Mouse (Mus musculus) activated CD4-positive, CD25-positive, alpha-beta regulatory T cell, adult 4 months (primary cell): ENCODE measurements around the gene Rcn1. TPM values are rescaled to one million over a fixed set of nuclear protein-coding genes. Genes with fewer than 3 reads are reported as not detected.

Source experiments
- ATAC-seq: one replicate; pipeline ENCODE4 v1.8.0; 2017
- polyA plus RNA-seq, 2 experiments: library from polyadenylated mRNA; unstranded; fragments of 100-300 nt; shearing (Covaris generic); gene quantifications; one replicate each; pipeline ENCODE4 v1.2.1; 2017

Rcn1 gene
- polyA plus RNA-seq, 2 experiments from 2014 or later, result 10.1 to 11.2 TPM

- ATAC-seq, result no peak
Observed at GRCm38 (mm10) chr2:105394375-105394774, 4.7 kb downstream of the Rcn1 start.

DNA sequence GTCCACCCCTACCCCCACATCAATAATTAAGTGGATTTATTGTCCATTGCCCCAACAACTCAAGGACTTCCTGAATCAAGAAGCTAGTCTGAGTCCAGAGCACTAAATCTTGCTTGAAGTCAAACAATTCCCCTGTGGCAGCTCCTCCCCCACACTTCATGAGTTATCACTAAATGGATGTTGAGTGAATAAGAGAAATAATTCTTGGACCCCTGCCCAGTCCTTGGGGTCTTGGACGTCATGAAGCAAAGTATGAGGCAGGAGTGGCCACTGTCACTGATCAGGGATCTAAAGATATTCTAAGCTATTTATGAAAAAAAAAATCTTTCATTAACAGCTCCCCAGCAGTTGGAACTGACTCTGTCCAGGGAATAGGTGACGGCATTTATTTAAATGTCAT lies 6.6 kb downstream of the Rcn1 start:
- ATAC-seq, result no peak

DNA sequence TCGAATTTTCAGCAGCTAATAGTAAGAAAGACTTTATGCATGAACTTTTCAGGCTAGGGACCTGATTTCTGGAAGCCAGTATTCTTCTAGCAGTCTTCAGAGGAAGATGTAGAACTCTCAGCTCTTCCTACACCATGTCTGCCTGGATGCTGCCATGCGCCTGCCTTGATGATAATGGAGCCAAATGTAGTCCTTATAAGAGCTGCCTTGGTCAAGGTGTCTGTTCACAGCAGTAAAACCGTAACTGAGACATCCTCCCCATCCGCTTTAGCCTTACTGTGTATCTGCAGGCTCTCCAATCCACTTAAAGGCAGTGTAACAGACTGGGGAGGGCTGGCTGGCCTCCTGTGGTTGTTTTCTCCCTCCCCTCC lies 7.7 kb downstream of the Rcn1 start:
- ATAC-seq, result no peak

DNA sequence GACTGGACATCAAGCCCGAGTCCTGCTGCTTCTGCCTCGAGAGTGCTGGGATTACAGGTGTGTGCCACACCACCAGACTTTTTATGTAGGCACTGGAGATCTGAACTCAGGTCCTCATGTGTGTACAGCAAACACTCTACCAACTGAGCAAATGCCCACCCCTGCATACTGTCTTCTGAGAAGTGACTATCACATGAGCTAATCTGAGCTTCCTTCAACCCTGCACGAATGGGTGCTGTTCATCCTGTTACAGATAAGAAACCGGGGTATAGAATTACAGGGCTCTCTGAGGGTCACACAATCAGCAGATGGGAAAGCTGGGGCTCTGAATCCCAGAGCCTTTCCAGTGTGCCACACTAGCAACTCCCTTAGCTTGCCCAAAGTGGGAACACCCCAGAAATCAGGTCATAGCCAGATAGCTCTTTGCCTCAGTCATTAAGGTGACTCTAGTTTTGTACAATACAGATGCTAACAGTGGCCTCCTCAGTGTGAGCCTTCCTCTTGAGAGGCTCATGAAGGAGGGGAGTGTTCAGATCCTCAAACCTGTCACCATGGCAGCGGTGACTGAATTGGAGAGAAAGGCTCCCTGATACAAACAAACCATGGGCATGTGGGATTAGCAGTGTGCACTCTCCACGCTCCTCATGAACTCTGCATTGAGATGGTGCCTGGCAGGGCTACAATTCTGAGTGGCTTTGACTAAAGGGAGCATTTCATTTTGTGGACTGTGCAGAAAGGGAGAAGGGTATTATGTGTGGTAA lies 8.3 kb downstream of the Rcn1 start:
- ATAC-seq, result peak; percentile 19

DNA sequence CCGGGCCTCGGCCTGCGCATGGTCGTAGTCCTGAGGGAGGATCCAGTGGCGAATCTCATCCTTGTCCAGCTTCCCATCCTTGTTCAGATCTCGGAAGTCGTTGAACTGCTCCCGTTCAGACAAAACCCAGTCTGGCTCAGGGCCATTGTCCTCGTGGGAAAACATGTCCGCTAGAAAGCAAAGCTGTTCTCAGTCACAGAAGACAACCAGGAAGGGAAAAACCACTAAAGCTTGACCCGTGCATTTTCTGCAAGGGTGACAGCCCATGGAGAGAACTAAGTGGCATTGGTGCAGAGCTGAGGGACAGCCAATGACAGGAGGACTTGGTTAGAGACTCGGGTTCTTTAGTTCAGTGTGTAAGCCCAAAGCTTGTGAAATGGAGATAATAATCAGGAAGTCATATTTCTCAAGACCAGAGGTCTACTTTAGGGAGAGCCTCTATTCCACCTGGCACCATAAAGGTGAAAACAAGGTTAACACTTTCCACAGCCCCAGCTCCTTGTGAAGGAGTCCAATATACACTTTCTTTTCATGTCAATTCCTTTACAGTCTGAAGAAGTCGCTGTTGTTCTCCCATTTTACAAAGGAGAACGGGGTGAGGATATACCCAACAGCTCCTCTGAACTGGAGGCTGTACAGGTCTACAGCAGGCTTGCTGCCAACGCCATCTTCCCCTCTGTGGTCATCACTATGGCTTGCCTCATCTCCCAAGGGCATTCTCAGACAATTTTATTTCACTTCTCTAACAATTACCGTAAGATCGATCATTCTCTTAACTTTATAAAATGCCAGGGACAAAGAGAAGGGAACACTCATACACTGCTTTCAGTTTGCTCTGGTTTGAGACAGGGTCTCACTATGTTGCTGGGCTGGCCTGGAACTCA lies 9.9 kb downstream of the Rcn1 start:
- ATAC-seq, result no peak

GRCm38 (mm10) chr2:105386418-105386817 lies 12.7 kb downstream of the Rcn1 start:
- ATAC-seq, result peak; percentile 61

DNA sequence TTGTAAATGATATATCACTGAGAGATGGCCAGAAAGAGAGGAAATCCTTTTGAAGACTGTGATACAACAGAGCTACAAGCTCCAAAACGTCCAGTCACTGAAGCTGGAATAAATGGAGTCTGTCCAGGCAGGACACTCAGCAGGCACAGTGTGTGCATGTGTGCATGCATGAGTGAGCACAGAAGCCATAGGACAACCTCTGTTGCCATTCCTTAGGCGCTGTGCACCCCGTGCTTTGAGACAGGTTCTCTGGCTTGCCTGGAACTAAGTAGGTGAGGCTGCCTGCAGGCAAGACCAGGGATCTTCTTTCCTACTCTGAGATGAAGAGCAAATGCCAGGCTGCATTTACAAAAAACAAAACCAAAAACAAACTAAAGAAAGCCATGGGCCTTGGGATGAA lies 14.1 kb downstream of the Rcn1 start:
- ATAC-seq, result no peak

GRCm38 (mm10) chr2:105383063-105383462 lies 16.1 kb downstream of the Rcn1 start:
- no peak for ATAC-seq

DNA sequence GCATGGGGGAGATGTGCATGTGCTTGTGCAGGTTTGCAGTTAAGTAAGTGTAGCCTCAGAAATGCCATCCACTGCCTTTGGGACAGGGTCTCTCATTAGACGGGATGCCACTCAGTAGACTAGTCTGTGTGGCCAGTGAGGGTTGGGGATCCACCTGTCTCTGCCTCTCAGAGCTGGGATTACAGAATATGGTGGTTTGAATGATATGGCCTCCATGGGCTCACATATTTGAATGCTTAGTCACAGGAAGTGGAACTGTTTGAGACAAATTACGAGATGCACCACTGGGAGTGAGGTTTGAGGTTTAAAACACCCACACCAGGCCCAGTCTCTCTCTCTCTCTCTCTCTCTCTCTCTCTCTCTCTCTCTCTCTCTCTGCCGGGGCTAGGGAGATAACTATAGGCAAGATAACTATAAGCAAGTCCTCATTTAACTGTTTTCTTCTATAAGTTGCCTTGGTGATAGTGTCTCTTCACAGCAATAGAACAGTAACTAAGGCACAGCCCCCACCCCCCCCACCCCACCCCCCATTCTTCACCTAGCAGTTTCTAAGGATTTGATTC lies 18.3 kb downstream of the Rcn1 start:
- no peak for ATAC-seq

GRCm38 (mm10) chr2:105379682-105380081 lies 19.4 kb downstream of the Rcn1 start:
- no peak for ATAC-seq

- no peak for ATAC-seq
Observed at GRCm38 (mm10) chr2:105375705-105376104, 23.4 kb downstream of the Rcn1 start.

GRCm38 (mm10) chr2:105375261-105375660 lies 23.9 kb downstream of the Rcn1 start:
- ATAC-seq, result no peak

DNA sequence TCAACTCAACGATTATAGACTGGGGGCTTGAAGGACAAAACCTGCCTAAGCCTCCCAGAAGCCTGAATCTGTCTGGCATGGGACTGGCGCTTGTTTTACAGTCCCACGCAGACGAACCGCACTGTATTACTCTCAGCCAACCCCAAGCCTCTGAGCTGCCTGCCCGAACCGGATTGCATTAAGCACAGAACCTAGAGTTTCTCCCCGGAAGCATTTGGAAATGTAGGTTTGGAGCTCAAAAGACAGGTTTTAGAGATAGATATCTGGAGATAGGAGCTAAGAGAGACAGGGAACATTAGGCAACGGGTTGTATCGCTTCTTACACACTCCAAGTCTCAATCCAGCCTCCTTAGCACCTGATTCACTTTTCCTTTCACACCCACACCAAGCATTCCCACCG lies 25.5 kb downstream of the Rcn1 start:
- ATAC-seq, result no peak

- no peak for ATAC-seq
Observed at GRCm38 (mm10) chr2:105372727-105373126, 26.4 kb downstream of the Rcn1 start.

DNA sequence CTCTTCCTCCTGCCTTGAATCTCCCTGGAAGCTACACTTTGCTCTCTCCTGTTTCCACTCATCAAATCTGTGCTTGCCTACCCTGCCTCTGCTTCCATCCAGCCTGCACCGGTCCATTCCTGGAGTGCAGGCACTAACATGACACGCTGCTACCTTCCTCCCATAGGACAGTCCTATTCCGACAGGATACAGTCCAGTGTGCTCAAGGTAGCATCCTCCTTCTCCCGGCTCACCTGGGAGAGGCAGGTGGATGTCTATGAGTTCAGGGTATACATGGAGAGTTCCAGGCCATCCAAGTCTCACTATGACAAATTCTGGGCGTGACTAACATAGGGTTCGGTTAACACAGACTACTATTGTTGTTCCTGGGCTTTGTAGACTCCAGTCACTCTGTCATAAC lies 27.0 kb downstream of the Rcn1 start:
- ATAC-seq, result no peak

GRCm38 (mm10) chr2:105370698-105371097 lies 28.4 kb downstream of the Rcn1 start:
- ATAC-seq, result no peak

DNA sequence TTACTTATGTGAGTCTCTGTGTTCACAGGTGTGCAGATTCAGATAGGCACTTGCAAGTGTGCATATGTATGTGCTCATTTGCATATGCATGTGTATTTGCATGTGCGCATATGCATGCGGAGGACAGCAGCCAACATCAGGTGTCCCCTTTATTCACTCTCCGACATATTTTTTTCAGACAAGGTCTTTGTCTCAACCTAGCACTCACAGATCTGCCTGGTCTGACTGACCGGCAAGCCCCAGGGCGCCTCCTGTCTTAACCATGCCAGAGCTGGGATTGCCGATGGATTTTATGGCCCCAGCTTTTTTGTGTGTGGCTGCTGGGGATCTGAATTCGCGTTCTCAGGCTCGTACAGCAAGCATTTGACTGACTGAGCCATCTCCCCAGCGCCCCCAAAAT lies 28.9 kb downstream of the Rcn1 start:
- no peak for ATAC-seq

DNA sequence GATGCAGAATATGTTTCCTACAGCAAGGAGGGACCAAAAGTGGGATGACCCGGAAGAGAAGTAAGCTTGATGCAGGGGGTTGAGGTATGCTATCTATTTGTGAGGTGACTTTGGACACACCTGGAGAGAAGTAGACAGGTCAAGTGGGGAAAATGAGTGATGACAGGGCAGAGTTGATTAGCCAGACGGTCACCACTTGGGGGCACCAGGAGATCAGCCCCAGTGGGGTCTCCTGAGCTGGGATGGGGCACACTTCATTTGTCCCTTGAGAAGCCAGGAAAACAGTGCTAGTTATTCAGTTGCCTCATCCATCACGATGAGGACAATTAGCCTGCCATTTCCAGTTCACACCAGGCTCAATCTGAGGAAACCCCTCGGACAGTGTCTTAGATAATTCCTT lies 31.5 kb downstream of the Rcn1 start:
- peak; percentile 40 for ATAC-seq

DNA sequence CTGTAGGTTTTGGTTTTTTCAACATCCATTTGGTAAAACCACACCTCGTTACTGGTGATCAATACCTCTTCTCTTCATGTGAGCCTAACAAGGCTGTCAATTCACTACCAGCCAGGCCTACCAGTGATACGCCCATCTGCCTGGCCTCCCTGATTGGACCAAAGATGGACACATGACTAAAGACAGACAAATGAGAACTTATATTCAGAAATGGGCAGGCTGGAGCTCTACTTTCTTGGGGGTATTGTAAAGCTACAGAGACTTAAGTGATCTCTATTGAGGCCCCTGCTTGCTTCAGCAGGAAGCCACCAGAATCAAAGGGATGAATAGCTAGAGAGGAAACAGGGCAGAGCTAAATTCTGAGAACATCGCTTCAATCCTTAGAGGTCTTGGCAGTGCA lies 41.1 kb downstream of the Rcn1 start:
- peak; percentile 90 for ATAC-seq

DNA sequence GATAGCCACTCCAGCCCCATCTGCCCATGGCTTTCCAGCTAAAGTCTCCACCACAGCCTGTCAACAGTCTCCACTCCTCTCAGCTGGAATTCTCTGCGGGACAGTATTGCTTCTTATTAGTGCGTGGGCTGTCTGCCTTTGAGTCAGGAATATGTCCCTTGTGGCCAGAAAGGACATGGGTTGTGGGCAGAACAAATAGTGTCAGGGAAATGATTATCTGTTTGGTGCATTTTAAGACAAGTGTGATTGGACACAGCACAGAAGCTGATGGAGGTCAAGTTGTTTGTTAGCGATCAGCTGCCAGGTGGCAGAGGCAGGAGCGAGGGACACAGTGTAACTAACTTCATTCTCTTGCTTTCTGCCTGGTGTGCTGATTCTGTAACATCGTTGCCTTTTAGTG lies 42.3 kb downstream of the Rcn1 start:
- no peak for ATAC-seq

GRCm38 (mm10) chr2:105348886-105349285 lies 50.2 kb downstream of the Rcn1 start:
- no peak for ATAC-seq

DNA sequence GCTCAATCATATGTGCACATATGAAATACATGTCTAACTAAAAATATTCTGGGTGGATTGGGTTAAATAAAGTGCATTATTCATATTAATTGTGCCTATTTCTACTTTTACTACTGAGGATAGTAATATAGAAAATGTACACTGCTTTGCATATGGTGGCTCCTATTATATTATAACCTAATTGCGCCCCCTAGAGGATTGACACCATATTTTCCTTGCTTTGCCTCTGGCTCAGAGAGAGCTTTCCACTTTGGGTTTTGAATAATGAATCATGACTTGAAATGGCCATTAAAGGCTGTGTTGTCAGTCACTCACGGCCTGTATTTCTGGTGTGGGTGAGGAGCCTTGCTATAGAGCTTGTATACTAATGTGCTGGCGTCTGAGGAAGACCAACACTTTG lies 59.1 kb downstream of the Rcn1 start:
- ATAC-seq, result peak; percentile 36

DNA sequence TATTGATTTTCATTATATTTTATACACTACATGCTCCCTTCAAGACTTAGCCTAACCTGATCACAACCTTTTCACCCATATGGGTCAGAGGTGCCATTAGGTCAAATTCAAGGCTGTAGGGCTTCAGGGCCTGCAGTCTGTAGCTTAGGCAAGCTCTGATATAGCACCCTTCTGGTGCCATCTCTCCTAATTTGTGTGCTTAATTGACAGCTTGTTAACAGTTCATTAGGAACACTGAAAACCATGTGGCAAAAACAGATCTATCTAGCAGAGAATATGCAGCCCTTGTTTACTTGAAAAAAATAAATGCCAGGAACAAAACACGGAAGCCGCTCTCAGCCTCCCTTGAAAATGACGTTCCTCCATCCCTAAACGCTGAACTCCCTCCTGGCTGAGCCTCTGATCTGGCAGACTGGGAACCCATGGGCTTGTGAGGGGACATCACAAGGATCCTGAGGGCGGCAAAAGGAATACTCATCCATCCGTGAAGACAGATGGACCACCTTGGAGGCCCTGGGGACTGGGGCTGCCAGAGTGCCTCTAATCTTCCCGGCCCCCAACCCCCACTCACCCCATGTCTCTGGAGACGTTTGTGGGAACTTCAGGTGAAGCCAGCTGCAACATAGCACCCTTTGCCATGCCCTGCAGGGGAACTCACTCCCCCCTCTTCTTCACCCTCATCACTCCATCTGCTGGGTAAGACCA lies 61.8 kb downstream of the Rcn1 start:
- no peak for ATAC-seq
